Mouse (Mus musculus) MEL (cell line): ENCODE measurements around the gene Rad51.

Source experiments
- CTCF ChIP-seq, 3 experiments: IDR thresholded peaks in 2 of 3; conservative IDR thresholded peaks in 1 of 3; 2 replicates each; pipeline ENCODE4 v1.5.1; 2011 to 2012; ENCODE audit warnings: low read length in 3 of 3, low read depth in 2 of 3, mild to moderate bottlenecking in 2 of 3, improper control_type of control experiment in 1 of 3, inconsistent platforms in 1 of 3, mixed read lengths in 1 of 3, moderate library complexity in 1 of 3; ENCODE audit not compliant: control insufficient read depth in 1 of 3, insufficient read depth in 1 of 3, poor library complexity in 1 of 3, severe bottlenecking in 1 of 3
- ELF1 ChIP-seq: IDR thresholded peaks from 2 replicates; pipeline ENCODE4 v1.6.1; 2014; ENCODE audit warnings: low read depth, mild to moderate bottlenecking, inconsistent platforms, low read length, improper control_type of control experiment, moderate library complexity
- EP300 ChIP-seq, 2 experiments: IDR thresholded peaks; 2 replicates each; pipeline ENCODE4 v1.6.1; 2011; ENCODE audit warnings: improper control_type of control experiment in 2 of 2, low read length in 2 of 2, low read depth in 1 of 2, mild to moderate bottlenecking in 1 of 2
- ETS1 ChIP-seq: IDR thresholded peaks from 2 replicates; pipeline ENCODE4 v1.6.1; 2012; ENCODE audit warnings: low read depth, mild to moderate bottlenecking, inconsistent platforms, low read length, improper control_type of control experiment, moderate library complexity
- GATA1 ChIP-seq: IDR thresholded peaks from 2 replicates; pipeline ENCODE4 v1.6.1; 2011; ENCODE audit warnings: low read depth, low read length, improper control_type of control experiment
- MAFK ChIP-seq: IDR thresholded peaks from 2 replicates; pipeline ENCODE4 v1.6.1; 2011; ENCODE audit warnings: low read depth, mild to moderate bottlenecking, low read length, improper control_type of control experiment, borderline replicate concordance
- TAL1 ChIP-seq: IDR thresholded peaks from 2 replicates; pipeline ENCODE4 v1.6.1; 2012; ENCODE audit warnings: mild to moderate bottlenecking, inconsistent platforms, low read length, moderate library complexity, mixed read lengths
- ZKSCAN1 ChIP-seq: IDR thresholded peaks from 2 replicates; pipeline ENCODE4 v1.6.1; 2012; ENCODE audit warnings: low read depth, mild to moderate bottlenecking, inconsistent platforms, low read length, improper control_type of control experiment, moderate library complexity
- ZMIZ1 ChIP-seq: IDR thresholded peaks from 2 replicates; pipeline ENCODE4 v1.6.1; 2012; ENCODE audit warnings: low read depth, mild to moderate bottlenecking, inconsistent platforms, low read length, improper control_type of control experiment, moderate library complexity

DNA sequence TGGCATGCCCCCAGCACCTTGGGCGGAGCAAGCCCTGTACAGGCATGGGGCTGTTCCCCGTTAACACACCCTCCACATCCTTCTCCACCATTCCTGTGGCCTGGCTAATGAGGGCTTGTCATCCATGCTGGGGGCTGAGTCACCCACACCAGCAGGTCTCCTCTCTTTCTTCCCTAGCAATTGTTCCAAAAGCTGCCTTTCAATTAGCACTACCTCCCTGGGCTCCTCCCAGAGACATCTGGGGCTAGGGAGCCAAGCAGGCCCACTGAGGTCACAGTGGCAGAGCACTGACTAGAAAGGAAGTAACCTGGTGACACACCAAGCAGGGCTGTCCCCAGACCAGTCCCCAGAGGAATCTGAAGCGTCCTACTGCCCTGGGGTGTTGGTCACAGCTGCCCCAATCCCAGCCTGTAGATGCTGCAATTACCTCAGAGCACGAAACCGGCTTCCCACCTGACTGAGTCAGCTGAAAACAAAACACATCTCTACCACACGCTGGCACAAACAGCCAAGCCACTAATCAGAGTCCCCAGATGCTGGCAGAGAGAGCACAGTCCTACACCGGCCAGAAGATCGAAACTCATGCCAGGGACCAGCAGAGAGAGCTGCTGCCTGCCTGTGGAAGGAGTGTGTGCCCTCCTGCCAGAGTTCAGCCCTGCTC, 61.5 kb downstream of the Rad51 start, which contains the start of gene Gm14137:
- TF ChIP-seq ZKSCAN1 (no peak), MAFK (no peak), ELF1 (no peak), ETS1 (no peak), TAL1 (no peak), CTCF (IDR thresholded peaks at IDR 0.05 in 2 of 3, conservative IDR thresholded peaks at IDR 0.05 in 1 of 3; ENCODE audit: control insufficient read depth in 1 of 3, insufficient read depth in 1 of 3, low read depth in 2 of 3, low read length in 3 of 3, poor library complexity in 1 of 3, severe bottlenecking in 1 of 3) (no peak), ZMIZ1 (no peak), EP300 (IDR thresholded peaks at IDR 0.05; ENCODE audit: low read depth in 1 of 2, low read length in 2 of 2) (no peak), GATA1 (no peak)
